Mouse (Mus musculus): ENCODE measurements around the gene Rpl39. TPM values are rescaled to one million over a fixed set of nuclear protein-coding genes. Genes with fewer than 3 reads are reported as not detected.
"Not testable (repeated sequence)": the region's sequence is repeated elsewhere in the genome, so short reads cannot be mapped to it uniquely, and the experiment has no call there.

The Rpl39 gene
- total RNA-seq (2021) = 100 to 1,000 TPM; 487 to 510 TPM

- peak; percentile 89 for DNase-seq
- intact Hi-C loops (cut with DNase I) = no loop called here
Measured at GRCm38 (mm10) chrX:37084927-37085660, at the start of gene Rpl39. TSS of gene Rpl39 (minus strand) at chrX:37085402.

GRCm38 (mm10) chrX:37126671-37127358 lies 41.6 kb upstream of the Rpl39 start, which contains the start of gene Nkap:
TSS of gene Nkap (plus strand) at chrX:37126795.
- intact Hi-C loops (cut with DNase I) = loop anchor here (2.0 kb wide), 1 partner anchor 16 kb away; the partner anchor contains the start of gene Upf3b
- DNase-seq = peak; percentile 79 to 82

- intact Hi-C loops (cut with DNase I) = no loop called here
- DNase-seq = no peak
Measured at GRCm38 (mm10) chrX:37125511-37125910, 40.3 kb upstream of the Rpl39 start.

- DNase-seq = no peak
- intact Hi-C loops (cut with DNase I) = no loop called here
Measured at GRCm38 (mm10) chrX:37120212-37120611, 35.0 kb upstream of the Rpl39 start.

DNA sequence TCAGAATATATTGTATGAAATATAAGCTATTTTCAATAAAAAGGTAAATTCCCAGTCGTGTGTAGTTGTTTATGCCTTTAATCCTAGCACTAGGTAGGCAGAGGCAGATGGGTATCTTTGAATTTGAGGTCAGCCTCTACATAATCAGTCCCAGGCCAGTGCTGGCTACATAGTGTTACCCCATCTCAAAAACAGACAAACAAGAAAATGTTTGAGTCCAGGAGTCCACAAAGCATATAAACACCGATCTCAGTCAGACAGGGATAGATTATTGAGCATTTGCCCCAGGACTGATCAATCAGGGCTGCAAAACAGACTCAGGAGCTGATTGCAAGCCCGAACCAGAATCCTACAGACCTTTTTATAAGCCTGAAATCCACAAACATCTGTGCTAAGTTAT lies 34.4 kb upstream of the Rpl39 start:
- no peak for DNase-seq
- intact Hi-C loops (cut with DNase I) = no loop called here

GRCm38 (mm10) chrX:37117085-37117484 lies 31.9 kb upstream of the Rpl39 start:
- intact Hi-C loops (cut with DNase I) = no loop called here
- no peak for DNase-seq

DNA sequence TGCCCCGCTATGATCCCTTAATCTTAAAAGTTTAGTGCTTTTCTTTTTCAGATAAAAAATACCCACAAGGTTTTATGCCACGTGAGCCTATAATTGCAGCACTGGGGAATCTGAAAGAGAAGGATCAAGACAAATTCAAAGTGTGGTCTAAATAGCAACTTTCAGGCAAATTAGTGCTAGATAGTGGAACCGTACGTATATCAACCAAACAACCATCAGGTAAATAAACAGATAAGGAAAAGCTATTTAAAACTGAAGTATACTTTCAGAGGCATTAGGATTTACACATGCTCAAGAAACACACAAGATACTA lies 25.6 kb upstream of the Rpl39 start:
- no peak for DNase-seq
- intact Hi-C loops (cut with DNase I) = loop anchor here (2.0 kb wide), 1 partner anchor 16 kb away; the partner anchor contains the start of gene Nkap

DNA sequence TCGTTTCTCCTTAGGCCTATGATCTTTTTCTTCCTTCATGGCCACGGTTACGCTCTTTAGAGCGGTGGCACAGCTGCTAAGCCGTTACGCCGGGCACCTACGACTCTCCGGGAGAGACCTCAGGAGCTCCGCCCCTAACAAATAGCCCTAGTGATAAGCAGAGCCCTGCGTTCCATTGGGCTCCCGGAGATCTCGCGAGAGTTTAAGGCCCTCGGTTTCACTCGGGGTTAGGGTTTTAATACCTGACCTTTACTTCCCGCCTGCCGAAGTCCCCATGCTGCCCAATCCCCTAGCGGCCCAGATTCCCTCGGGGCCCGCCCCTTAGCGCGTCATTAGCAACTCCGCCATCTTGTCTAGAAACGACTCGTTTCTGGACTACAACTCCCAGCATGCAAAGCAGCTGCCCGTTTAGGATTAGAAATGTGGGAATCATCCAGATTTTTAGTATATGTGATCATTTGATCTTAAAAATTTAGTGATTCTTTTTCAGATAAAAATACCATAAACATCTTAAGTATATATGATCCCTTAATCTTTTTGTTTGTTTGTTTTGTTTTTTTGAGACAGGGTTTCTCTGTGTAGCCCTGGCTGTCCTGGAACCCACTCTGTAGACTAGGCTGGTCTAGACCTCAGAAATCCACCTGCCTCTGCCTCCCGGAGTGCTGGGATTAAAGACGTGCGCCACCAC lies 25.1 kb upstream of the Rpl39 start, which contains the start of gene Upf3b:
Gene Upf3b (minus strand): TSS at position 130 of the 688 bp plus-strand sequence.
- DNase-seq = peak; percentile 94
- intact Hi-C loops (cut with DNase I) = loop anchor here (2.0 kb wide), 1 partner anchor 16 kb away; the partner anchor contains the start of gene Nkap

- intact Hi-C loops (cut with DNase I) = loop anchor here (2.0 kb wide), 2 partner anchors 17 to 21 kb away; partner anchors contain the start of gene Nkap
- no peak for DNase-seq
Measured at GRCm38 (mm10) chrX:37109526-37110192, 24.5 kb upstream of the Rpl39 start.

DNA sequence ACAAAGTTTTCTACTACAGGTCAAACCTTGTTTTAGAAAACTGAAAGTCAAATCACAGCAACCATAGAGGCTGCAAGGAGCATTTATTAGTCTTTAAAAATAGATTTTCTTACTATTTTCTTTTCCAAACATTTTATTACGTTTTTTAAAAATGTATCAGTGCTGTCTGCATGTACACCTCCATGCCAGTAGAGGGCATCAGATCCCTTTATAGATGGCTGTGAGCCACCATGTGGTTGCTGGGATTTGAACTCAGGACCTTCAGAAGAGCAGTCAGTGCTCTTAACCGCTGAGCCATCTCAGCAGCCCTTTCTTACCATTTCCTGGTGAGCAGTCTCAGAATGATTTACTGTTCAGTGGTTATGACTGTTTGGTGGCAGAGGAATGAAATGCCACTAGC lies 18.6 kb upstream of the Rpl39 start:
- DNase-seq = no peak
- intact Hi-C loops (cut with DNase I) = loop anchor here (5.0 kb wide), 1 partner anchor 53 kb away; no protein-coding TSS in a partner anchor

GRCm38 (mm10) chrX:37098681-37099080 lies 13.5 kb upstream of the Rpl39 start:
- no peak for DNase-seq
- intact Hi-C loops (cut with DNase I) = no loop called here

- intact Hi-C loops (cut with DNase I) = no loop called here
Measured at GRCm38 (mm10) chrX:37095106-37095768, 10.0 kb upstream of the Rpl39 start.

DNA sequence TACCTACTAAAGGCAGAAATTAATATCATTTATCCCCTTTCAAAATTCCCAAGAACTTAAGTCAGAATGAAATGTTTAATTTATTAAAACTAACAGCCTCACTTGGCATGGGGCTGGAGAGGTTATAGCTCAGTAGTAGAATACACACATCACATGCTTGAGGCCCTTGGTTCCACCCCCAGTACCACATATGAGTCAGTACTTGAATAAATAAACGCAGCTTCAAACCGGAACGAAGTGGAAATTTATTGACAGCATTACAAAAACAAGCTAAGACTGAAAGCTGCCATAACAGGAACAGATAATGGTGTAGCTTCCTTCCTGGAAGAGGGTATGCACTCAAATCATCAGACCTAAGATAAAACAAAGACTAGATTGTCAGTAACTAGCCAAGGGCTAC lies 6.3 kb upstream of the Rpl39 start:
- intact Hi-C loops (cut with DNase I) = no loop called here
- DNase-seq = no peak

More at GRCm38 (mm10) chrX:37095106-37095768, 10.0 kb upstream of the Rpl39 start:
- no peak for DNase-seq

DNA sequence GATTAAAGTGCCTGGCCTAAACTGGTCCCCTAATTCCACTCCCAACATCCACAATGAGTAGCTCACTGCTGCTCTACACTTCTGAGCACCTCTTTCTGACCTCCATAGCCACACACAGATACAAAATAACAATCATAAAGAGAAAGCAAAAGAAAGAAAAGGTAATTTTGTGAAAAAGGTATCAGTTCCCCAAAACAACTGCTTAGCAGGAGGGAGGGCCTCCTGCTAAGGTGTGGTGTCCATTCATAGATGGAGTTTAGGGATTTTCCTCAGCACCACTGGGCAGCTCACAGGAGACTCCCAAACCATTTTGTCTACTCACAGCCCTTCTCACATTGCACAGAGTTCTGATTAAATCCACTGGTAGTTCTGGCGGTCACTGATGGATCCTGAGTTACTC lies 3.6 kb upstream of the Rpl39 start:
- no peak for DNase-seq
- intact Hi-C loops (cut with DNase I) = loop anchor here (2.0 kb wide), 1 partner anchor 20 kb away; no protein-coding TSS in a partner anchor

DNA sequence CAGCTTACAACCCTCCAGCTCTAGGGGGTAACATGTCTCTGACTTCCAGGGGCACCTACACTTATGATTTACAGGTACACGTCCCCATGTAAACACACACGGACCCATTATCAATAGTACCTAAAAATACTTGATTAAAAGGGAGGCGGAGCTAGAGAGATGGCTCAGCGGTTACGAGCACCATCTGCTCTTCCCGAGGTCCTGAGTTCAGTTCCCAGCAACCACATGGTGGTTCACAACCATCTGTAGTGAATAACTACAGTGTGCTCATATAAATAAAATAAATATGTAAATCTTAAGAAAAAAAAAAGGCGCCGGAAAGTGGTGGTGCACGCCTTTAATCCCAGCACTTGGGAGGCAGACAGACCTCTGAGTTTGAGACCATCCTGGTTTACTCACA lies 463 bp upstream of the Rpl39 start:
- no peak for DNase-seq
- intact Hi-C loops (cut with DNase I) = no loop called here

DNA sequence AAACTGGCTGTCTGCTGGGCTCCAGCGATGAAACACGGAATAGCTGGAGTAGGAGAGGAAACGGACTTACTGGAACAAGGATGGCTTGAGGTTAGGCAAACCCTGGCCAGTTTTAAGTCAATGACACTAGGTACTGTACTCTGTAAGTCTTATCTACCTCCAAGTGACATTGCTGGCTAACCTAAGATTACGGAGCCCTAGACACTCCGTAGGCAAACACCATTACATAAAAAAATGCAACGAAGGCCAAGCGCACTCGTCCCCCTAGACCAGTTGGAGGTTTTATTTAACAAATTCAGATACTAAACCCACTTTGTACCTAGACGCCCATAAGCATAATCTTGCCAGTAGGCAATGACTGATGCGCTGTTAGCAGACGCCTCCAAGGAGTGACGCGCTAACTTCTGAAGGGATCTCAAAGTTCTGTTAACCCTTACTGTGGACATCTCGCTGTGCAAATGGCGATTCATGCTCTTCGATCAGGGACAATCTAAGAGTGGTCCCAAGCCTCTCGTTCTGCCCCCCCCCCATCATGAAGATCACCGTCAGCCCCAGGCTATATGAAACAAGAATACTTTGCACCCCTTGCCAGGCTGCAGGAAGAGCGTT lies 780 bp downstream of the Rpl39 start:
- intact Hi-C loops (cut with DNase I) = no loop called here
- peak; percentile 19 to 28 for DNase-seq

- intact Hi-C loops (cut with DNase I) = no loop called here
- DNase-seq = no peak
Measured at GRCm38 (mm10) chrX:37081194-37081593, 4.0 kb downstream of the Rpl39 start.

- DNase-seq; intact Hi-C loops (cut with DNase I): not testable (repeated sequence)
Measured at GRCm38 (mm10) chrX:37080345-37080744, 4.9 kb downstream of the Rpl39 start.

- intact Hi-C loops (cut with DNase I) = no loop called here
- DNase-seq = no peak
Measured at GRCm38 (mm10) chrX:37076651-37077050, 8.6 kb downstream of the Rpl39 start.

Data from heart, postnatal 10 days (tissue).